Mouse (Mus musculus) heart, embryonic 13.5 days (tissue): Measurements from ENCODE around the gene Ahcy. TPM values are rescaled to one million over a fixed set of nuclear protein-coding genes. Genes with fewer than 3 reads are reported as not detected.
"Not testable (repeated sequence)": the region's sequence is repeated elsewhere in the genome, so short reads cannot be mapped to it uniquely, and the experiment has no call there.

Source experiments
- ATAC-seq: fragments of 200-750 bp; cut with Nextera tagmentation; 2 replicates; pipeline ENCODE4 v1.8.0; 2017; ENCODE audit warnings: moderate TSS enrichment; ENCODE audit not compliant: insufficient number of reproducible peaks, low FRiP score, low TSS enrichment; ENCODE audit errors: extremely low read depth
- H3K27ac ChIP-seq: fragments of 300-500 bp; sonication (generic); replicated peaks from 2 replicates; pipeline ENCODE4 v1.5.1; 2015; ENCODE audit warnings: moderate library complexity, mild to moderate bottlenecking, inconsistent platforms
- H3K27me3 ChIP-seq: fragments of 300-500 bp; sonication (generic); replicated peaks from 2 replicates; pipeline ENCODE4 v1.6.1; 2015; ENCODE audit warnings: mild to moderate bottlenecking, inconsistent platforms
- H3K36me3 ChIP-seq: fragments of 300-500 bp; sonication (generic); 2 replicates; pipeline ENCODE4 v1.6.1; 2015; ENCODE audit warnings: mild to moderate bottlenecking, inconsistent platforms
- H3K4me1 ChIP-seq: fragments of 300-500 bp; sonication (generic); 2 replicates; pipeline ENCODE4 v1.6.1; 2015; ENCODE audit warnings: inconsistent platforms
- H3K4me2 ChIP-seq: fragments of 300-500 bp; sonication (generic); 2 replicates; pipeline ENCODE4 v1.6.1; 2015; ENCODE audit warnings: inconsistent platforms, mild to moderate bottlenecking, moderate library complexity
- H3K4me3 ChIP-seq: fragments of 300-500 bp; sonication (generic); 2 replicates; pipeline ENCODE4 v1.5.1; 2015; ENCODE audit warnings: moderate library complexity, mild to moderate bottlenecking, inconsistent platforms
- H3K9ac ChIP-seq: fragments of 300-500 bp; sonication (generic); 2 replicates; pipeline ENCODE4 v1.6.1; 2015; ENCODE audit warnings: inconsistent platforms, mild to moderate bottlenecking, moderate library complexity
- H3K9me3 ChIP-seq: fragments of 300-500 bp; sonication (generic); 2 replicates; pipeline ENCODE4 v1.6.1; 2016; ENCODE audit warnings: inconsistent platforms
- WGBS: fragments of 180-500 bp; shearing (Covaris S2); methylation state at CpG from one replicate; pipeline ENCODE4 v1.1.7; 2015; ENCODE audit warnings: mixed read lengths; 5-methylcytosine and 5-hydroxymethylcytosine counted together
- polyA plus RNA-seq: library from polyadenylated mRNA; unstranded; fragments of >200 nt; fragmentation: Nextera tagmentation; extraction: Ambion mirVana; gene quantifications from 2 replicates; pipeline ENCODE4 v1.2.1, GENCODE M21; 2015

Ahcy gene
- 47.5 and 49.4 TPM in 2 replicates for polyA plus RNA-seq

DNA sequence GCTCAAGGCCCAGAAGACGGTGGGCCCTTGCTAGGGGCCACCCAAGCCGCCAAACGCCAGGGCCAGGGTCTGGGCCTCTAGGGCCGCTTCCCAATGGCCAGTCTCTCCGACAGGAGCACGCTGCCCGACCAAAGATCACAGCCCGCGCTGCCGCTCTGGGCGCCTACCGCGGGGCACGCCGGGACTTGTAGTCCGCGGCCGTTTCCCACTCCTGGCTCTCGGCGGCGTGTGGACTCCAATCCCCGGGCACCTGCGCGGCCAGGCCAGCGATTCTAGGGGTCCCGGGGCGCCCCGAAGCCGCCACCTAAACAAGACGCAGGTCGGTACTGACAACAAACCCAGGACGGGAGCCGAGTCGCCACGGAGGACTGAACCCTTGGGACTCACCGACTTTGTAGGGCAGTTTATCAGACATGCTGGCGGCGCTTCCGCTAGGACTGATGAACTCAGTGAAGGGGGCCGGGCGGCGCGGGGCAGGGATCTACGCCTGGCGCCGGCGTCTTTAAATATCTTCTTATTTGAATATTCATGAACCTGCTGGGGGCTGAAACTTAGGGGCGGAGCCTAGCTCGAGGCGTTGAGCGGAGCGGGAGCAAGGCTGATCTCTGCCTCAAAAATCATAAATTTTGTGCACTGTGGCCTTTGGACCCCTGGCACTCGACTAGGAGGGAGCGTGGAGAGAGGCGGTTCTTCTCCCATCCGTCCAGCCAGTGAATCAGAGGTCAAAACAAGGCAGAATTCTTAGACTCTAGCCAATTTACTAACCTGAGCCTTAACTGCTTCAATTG lies at the start of gene Ahcy:
TSS of gene Ahcy (minus strand) at position 520 of the 788 bp plus-strand sequence.
- Histone ChIP-seq H3K4me2 (peak within 1 kb of the TSS; percentile 82), H3K4me3 (peak within 1 kb of the TSS; percentile 82), H3K4me1 (peaks cover 22% of the 10 kb centered on the region), H3K9ac (peak within 1 kb of the TSS; percentile 93), H3K27me3 (no peaks in the 10 kb centered on the region), H3K36me3 (no peaks in the 10 kb centered on the region), H3K9me3 (no peaks in the 10 kb centered on the region), H3K27ac (peak within 1 kb of the TSS; percentile 69)
- peak; percentile 85 for ATAC-seq
- under 1% methylated on average over 56 of the region's 56 CpGs for WGBS

DNA sequence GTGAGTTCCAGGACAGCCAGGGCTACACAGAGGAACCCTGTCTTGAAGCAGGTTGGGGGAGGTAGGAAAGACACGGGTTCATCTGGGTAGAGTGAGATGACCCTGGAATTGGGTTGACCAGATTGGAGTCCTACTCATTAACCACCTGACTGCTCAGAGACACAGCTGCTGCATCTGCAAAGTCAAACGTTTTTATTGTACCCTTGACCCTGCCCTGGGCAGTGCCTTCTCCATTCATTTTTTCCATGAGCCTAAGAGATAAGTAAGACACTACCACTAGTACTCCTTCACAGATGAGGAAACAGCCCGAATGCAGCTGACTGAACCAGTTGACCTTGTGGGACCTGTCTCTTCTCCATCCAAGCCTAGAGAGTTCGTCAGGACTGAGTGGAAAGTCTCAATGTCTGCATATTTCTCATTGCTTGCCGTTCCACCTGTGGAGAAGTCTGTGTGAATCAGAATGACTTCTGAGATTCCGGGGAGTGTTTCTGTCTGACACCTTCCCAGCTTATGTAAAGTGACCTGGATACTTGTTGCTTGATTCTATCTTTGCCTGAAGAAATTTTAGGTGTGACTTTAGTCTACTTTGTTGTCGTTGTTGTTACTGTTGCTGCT lies 41.0 kb upstream of the Ahcy start:
- H3K4me3 ChIP-seq: no peak overlapping the region
- H3K27me3 ChIP-seq: no peaks in the 10 kb centered on the region
- ATAC-seq: no peak
- no peak overlapping the region for H3K4me2 ChIP-seq
- no peaks in the 10 kb centered on the region for H3K36me3 ChIP-seq
- WGBS: 48% methylated on average over 7 of the region's 7 CpGs
- H3K9me3 ChIP-seq: 0 out of 2 replicates have a peak, but pooled peaks cover 7% of the 10 kb centered on the region
- H3K4me1 ChIP-seq: no peaks in the 10 kb centered on the region
- no peak overlapping the region for H3K9ac ChIP-seq
- no peak overlapping the region for H3K27ac ChIP-seq

DNA sequence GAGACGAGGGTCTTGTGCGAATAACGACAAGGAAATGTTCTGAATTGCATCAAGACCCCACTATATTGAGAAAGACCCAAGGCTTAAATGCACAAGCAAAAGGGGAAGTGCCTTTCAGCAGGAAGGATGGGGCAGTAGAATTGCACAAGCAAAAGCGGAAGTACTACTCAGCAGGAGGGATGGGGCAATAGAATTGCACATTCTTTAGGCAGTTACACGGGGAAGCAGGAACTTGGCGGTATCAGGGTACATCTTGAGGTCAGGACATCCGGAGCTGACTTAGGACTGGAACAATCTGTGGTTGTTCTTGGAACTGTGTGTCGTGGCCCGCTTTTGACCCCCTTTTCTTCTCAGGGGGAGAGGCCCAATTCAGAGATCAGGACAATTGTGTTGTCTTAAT lies 33.0 kb upstream of the Ahcy start:
- not testable (repeated sequence) for H3K27ac ChIP-seq, H3K9me3 ChIP-seq, H3K9ac ChIP-seq, H3K4me1 ChIP-seq, H3K27me3 ChIP-seq, H3K4me3 ChIP-seq, H3K4me2 ChIP-seq, ATAC-seq, H3K36me3 ChIP-seq
- 76% methylated on average over 9 of the region's 9 CpGs for WGBS

DNA sequence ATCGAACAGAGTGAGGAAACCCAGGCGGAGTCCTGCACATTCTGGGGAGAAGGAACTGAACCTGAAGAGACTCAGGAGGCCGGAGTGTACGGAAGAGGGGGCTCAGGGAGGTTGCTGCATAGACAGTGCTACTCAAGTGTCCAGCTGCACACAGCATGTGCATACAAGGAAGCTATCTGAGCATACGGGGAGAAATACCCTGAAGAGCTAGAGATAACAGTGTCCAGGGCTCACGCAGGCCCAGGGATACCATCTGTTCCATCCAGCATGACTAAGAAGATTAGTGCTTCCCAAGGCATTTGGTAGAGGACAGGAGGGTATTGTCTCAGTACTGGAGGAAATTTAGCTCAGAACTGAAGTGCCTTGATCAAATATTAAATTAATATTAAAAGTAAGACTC lies 29.3 kb upstream of the Ahcy start:
- Histone ChIP-seq H3K27me3 (no peaks in the 10 kb centered on the region), H3K9me3 (no peaks in the 10 kb centered on the region), H3K4me3 (no peak overlapping the region), H3K36me3 (no peaks in the 10 kb centered on the region), H3K4me1 (peaks cover 16% of the 10 kb centered on the region), H3K27ac (no peak overlapping the region), H3K9ac (no peak overlapping the region), H3K4me2 (no peak overlapping the region)
- 58% methylated on average over 6 of the region's 6 CpGs for WGBS
- no peak for ATAC-seq

DNA sequence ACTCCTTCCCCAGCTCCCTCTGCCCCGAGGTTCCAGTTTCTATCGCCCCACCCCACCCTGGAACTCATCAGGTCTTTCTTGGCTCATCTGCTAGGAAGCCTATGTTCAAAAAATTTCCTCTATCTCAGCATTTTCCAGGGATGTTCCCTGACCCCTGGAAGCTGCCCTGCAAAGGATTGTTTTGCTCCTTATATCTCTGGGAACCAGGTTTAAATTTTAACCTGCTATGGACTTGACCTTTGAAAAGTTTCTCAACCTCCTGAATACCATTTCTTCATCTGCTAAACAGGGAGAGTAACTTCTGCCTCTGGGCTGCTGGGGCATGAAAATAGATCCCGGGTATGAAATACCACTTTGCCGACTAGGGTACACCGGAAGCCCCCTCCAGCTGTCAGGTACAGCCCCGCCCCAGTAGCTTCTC lies 27.5 kb upstream of the Ahcy start:
- 58% methylated on average over 6 of the region's 6 CpGs for WGBS
- Histone ChIP-seq H3K4me2 (no peak overlapping the region), H3K27ac (no peak overlapping the region), H3K4me1 (peaks cover 16% of the 10 kb centered on the region), H3K4me3 (no peak overlapping the region), H3K9me3 (no peaks in the 10 kb centered on the region), H3K9ac (no peak overlapping the region), H3K36me3 (no peaks in the 10 kb centered on the region), H3K27me3 (no peaks in the 10 kb centered on the region)
- no peak for ATAC-seq

DNA sequence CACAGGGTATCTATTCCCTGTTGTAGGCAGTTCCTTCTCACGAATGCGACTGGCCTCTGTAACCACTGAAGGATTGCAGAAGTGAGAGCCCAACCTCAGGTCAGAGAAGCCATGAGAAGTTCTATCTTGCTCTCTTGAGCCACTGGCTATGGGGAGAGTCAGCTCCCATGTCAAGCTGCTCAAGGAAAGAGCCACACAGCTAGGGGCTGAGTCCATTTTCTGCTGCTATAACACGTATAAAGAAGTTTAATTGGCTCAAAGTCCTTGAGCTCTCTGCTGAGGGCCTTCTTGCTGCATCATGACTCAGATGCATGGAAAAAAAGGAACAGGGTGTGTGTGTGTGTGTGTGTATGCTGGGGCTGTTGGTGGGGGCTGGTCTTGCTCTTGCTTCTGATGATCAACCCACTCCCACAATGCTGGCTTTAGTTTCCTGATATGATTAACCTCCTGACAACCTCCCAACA lies 26.5 kb upstream of the Ahcy start:
- H3K4me2 ChIP-seq: no peak overlapping the region
- H3K4me3 ChIP-seq: no peak overlapping the region
- H3K27me3 ChIP-seq: no peaks in the 10 kb centered on the region
- ATAC-seq: no peak
- peaks cover 16% of the 10 kb centered on the region for H3K4me1 ChIP-seq
- WGBS: 71% methylated on average over 3 of the region's 3 CpGs
- H3K36me3 ChIP-seq: no peaks in the 10 kb centered on the region
- H3K27ac ChIP-seq: no peak overlapping the region
- H3K9ac ChIP-seq: no peak overlapping the region
- no peaks in the 10 kb centered on the region for H3K9me3 ChIP-seq

DNA sequence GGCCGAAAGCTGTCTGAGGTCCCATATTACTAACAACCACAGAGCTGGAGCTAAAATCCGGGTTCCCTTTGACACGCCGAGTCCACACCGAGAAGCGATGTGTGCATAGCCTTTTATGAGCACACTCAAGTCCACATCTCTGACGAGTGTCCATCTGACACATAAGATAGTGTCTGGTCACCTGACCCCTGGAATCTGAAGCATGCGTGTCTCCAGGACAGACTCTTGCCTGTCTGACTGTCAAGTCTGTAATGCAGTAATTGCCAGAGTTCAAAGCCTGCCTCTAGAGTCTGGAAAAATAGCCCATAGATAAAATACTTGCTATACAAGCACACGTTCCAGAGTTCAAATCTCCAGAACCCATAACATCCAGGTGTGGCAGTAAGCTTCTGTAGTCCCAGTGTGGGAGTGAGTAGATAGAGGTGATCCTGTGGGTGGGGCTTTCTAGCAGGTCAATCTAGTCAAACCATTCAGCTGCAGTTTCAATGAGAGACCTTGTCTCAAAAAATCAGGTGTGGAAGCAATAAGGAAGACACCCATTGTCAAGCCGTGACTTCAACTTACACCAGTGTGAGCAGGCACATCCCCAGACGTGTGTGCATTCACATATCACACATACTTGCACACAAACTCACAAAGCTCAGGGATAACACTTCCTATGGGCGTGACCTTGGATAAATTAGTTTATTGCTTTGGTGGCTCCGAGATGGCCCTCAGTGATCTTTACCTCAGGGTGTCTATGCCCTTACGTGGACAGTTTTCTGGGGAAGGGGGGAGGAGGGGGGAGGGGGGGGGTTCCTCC lies 25.9 kb upstream of the Ahcy start:
- no peak for ATAC-seq
- 56% methylated on average over 14 of the region's 14 CpGs for WGBS
- Histone ChIP-seq H3K4me1 (peaks cover 16% of the 10 kb centered on the region), H3K4me3 (no peak overlapping the region), H3K9ac (no peak overlapping the region), H3K36me3 (no peaks in the 10 kb centered on the region), H3K27me3 (no peaks in the 10 kb centered on the region), H3K9me3 (no peaks in the 10 kb centered on the region), H3K4me2 (no peak overlapping the region), H3K27ac (0 out of 2 replicates have a peak overlapping the region, but pooled peaks have one; percentile 1)

DNA sequence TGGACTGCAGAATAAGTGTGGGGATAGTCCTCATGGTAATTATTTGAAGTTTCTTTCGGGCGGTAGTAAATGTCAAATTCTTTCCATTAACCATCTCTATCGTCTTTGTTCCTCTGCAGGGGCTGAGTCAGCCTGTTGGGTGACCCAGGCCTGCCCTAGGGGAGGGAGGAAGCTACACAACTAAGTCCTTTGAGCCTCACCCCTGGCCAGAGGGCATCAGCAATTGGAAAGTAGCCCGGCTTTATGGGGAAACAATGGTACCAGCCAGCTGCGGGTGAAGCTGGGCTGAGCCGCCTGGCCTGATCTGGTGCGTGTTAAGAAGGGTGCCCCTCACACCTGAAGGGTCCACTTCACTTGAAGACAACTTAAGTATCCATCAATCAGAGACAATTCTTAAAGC lies 25.1 kb upstream of the Ahcy start:
- 0 out of 2 replicates have a peak overlapping the region, but pooled peaks have one; percentile 1 for H3K27ac ChIP-seq
- H3K4me2 ChIP-seq: no peak overlapping the region
- no peak for ATAC-seq
- no peak overlapping the region for H3K4me3 ChIP-seq
- WGBS: 45% methylated on average over 7 of the region's 7 CpGs
- H3K9ac ChIP-seq: no peak overlapping the region
- no peaks in the 10 kb centered on the region for H3K36me3 ChIP-seq
- H3K9me3 ChIP-seq: no peaks in the 10 kb centered on the region
- H3K4me1 ChIP-seq: peaks cover 16% of the 10 kb centered on the region
- no peaks in the 10 kb centered on the region for H3K27me3 ChIP-seq

DNA sequence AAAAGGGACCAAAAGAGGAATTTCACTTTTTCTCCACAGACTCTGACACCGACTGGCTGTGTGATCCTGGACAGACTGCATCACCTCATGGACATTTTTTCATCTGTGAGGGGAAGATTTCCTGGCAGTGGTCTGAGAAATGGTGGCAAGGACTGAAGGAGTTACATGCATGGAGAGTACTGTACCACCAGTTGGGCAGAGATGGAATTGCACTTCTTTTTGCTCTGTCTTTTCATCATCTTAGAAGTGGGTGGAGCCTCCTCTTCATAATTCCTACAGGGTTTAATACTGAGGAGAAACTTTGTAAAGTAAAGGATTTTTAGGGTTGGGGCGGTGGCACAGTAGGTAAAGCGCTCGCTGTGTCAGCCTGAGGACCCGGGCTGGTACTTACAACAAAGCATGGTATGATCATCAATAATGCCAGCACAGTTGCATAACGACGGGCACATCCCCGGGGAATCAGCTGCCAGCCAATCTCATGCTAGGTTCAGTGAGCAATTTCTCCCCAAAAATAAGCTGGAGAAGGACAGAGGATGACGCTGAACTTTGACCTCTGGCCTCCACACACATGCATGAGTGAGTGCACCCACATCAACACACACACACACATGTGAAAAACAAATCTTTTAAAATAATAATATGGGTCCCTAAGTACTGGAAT lies 24.6 kb upstream of the Ahcy start:
- no peak overlapping the region for H3K27ac ChIP-seq
- H3K4me3 ChIP-seq: no peak overlapping the region
- H3K4me2 ChIP-seq: no peak overlapping the region
- peaks cover 16% of the 10 kb centered on the region for H3K4me1 ChIP-seq
- H3K36me3 ChIP-seq: no peaks in the 10 kb centered on the region
- 88% methylated on average over 9 of the region's 9 CpGs for WGBS
- ATAC-seq: no peak
- H3K27me3 ChIP-seq: no peaks in the 10 kb centered on the region
- H3K9me3 ChIP-seq: no peaks in the 10 kb centered on the region
- no peak overlapping the region for H3K9ac ChIP-seq

DNA sequence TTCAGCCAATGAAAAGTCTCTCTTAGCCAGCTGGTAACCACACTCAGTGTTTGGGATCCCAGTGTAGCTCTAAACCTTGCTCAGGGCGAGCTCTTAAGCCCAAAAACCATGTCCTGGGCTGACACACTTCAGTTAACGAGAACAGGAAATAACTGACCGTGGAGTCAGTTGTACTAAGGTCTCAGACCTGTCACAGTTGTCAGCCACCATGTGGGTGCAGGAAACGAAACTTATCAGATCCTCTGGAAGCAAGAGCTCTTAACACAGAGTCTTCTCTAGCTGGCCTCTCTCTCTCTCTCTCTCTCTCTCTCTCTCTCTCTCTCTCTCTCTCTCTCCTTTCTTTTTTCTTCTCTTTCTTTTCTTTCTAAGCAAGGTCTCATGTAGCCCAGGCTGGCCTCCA lies 19.1 kb upstream of the Ahcy start:
- no peak overlapping the region for H3K4me2 ChIP-seq
- ATAC-seq: no peak
- H3K27ac ChIP-seq: no peak overlapping the region
- H3K9ac ChIP-seq: no peak overlapping the region
- no peaks in the 10 kb centered on the region for H3K36me3 ChIP-seq
- H3K9me3 ChIP-seq: no peaks in the 10 kb centered on the region
- no peak overlapping the region for H3K4me3 ChIP-seq
- peaks cover 12% of the 10 kb centered on the region for H3K4me1 ChIP-seq
- H3K27me3 ChIP-seq: no peaks in the 10 kb centered on the region
- 21% methylated on average over 4 of the region's 4 CpGs for WGBS

DNA sequence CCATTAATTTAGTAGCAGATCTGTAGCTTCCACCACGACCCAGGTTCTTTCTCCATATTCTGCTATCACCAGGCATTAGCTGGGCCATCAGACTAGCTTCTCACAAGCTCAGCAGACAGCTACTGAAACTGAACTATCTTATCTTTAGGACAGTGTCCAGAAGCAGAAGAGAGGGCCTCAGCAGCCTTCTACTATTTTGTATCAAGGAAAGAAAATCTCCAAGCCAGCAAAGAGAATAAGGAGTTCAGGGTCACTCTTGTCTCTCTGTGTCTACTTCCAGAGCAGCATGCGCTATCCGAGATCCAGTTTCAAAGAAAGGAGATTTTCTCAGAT lies 17.4 kb upstream of the Ahcy start:
- Histone ChIP-seq H3K27ac (no peak overlapping the region), H3K4me1 (peaks cover 12% of the 10 kb centered on the region), H3K9ac (no peak overlapping the region; the same call in 1 of the 2 replicates), H3K27me3 (peaks cover 6% of the 10 kb centered on the region; the same call in 1 of the 2 replicates), H3K4me2 (no peak overlapping the region), H3K36me3 (no peaks in the 10 kb centered on the region), H3K4me3 (no peak overlapping the region), H3K9me3 (no peaks in the 10 kb centered on the region)
- ATAC-seq: no peak
- WGBS: 55% methylated on average over 3 of the region's 3 CpGs
